Mouse (Mus musculus): Measurements from ENCODE around the gene Trrap. TPM values are rescaled to one million over a fixed set of nuclear protein-coding genes. Genes with fewer than 3 reads are reported as not detected.

Trrap gene
- polyA plus RNA-seq, 1 experiment from 2014 or later: 107 TPM

GRCm38 (mm10) chr5:144877021-144877420, 109.5 kb downstream of the Trrap start:
- H3K9ac ChIP-seq: no peak overlapping the region
- 93% methylated on average over 15 of the region's 15 CpGs for WGBS
- H3K27me3 ChIP-seq: no peaks in the 10 kb centered on the region
- no peak overlapping the region for H3K4me3 ChIP-seq (replicated peaks)
- H3K36me3 ChIP-seq (replicated peaks): peaks cover 42% of the 10 kb centered on the region
- no peak overlapping the region for H3K27ac ChIP-seq
- no peaks in the 10 kb centered on the region for H3K4me1 ChIP-seq
- H3K9me3 ChIP-seq: no peaks in the 10 kb centered on the region
- no peak for ATAC-seq (ENCODE audit: low FRiP score)
- H3K4me2 ChIP-seq: no peak overlapping the region

- no peak overlapping the region for H3K4me3 ChIP-seq (replicated peaks)
- no peak overlapping the region for H3K9ac ChIP-seq
- 93% methylated on average over 14 of the region's 14 CpGs for WGBS
- no peak overlapping the region for H3K27ac ChIP-seq
- no peaks in the 10 kb centered on the region for H3K9me3 ChIP-seq
- ATAC-seq (ENCODE audit: low FRiP score): no peak
- peaks cover 88% of the 10 kb centered on the region for H3K36me3 ChIP-seq (replicated peaks)
- no peaks in the 10 kb centered on the region for H3K4me1 ChIP-seq
- H3K4me2 ChIP-seq: no peak overlapping the region
- no peaks in the 10 kb centered on the region for H3K27me3 ChIP-seq
Measured at GRCm38 (mm10) chr5:144881670-144882399, 114.3 kb downstream of the Trrap start.

- H3K27me3 ChIP-seq: no peaks in the 10 kb centered on the region
- 87% methylated on average over 13 of the region's 13 CpGs for WGBS
Measured at GRCm38 (mm10) chr5:144884629-144885217, 117.2 kb downstream of the Trrap start.

GRCm38 (mm10) chr5:144885968-144886650, 118.6 kb downstream of the Trrap start:
- WGBS: 93% methylated on average over 9 of the region's 9 CpGs
- H3K36me3 ChIP-seq (replicated peaks): peaks cover 91% of the 10 kb centered on the region

More at GRCm38 (mm10) chr5:144884629-144885217, 117.2 kb downstream of the Trrap start:
- no peaks in the 10 kb centered on the region for H3K9me3 ChIP-seq
- no peak overlapping the region for H3K4me3 ChIP-seq (replicated peaks)
- peaks cover 97% of the 10 kb centered on the region for H3K36me3 ChIP-seq (replicated peaks)
- no peak for ATAC-seq (ENCODE audit: low FRiP score)
- no peaks in the 10 kb centered on the region for H3K4me1 ChIP-seq
- no peak overlapping the region for H3K4me2 ChIP-seq
- H3K27ac ChIP-seq: no peak overlapping the region
- no peak overlapping the region for H3K9ac ChIP-seq

GRCm38 (mm10) chr5:144891276-144891675, 123.7 kb downstream of the Trrap start:
- H3K9ac ChIP-seq: no peak overlapping the region
- H3K27ac ChIP-seq: no peak overlapping the region
- H3K4me2 ChIP-seq: no peak overlapping the region
- peaks cover 77% of the 10 kb centered on the region for H3K36me3 ChIP-seq (replicated peaks)
- ATAC-seq (ENCODE audit: low FRiP score): no peak
- H3K4me1 ChIP-seq: no peaks in the 10 kb centered on the region
- no peak overlapping the region for H3K4me3 ChIP-seq (replicated peaks)
- no peaks in the 10 kb centered on the region for H3K27me3 ChIP-seq
- 89% methylated on average over 11 of the region's 11 CpGs for WGBS
- no peaks in the 10 kb centered on the region for H3K9me3 ChIP-seq

More at GRCm38 (mm10) chr5:144885968-144886650, 118.6 kb downstream of the Trrap start:
- Histone ChIP-seq H3K9me3 (no peaks in the 10 kb centered on the region), H3K4me2 (no peak overlapping the region), H3K27ac (no peak overlapping the region), H3K27me3 (no peaks in the 10 kb centered on the region), H3K4me1 (no peaks in the 10 kb centered on the region), H3K9ac (no peak overlapping the region), H3K4me3 (replicated peaks) (no peak overlapping the region)
- ATAC-seq (ENCODE audit: low FRiP score): no peak

- Histone ChIP-seq H3K4me2 (no peak overlapping the region), H3K4me1 (peaks cover 18% of the 10 kb centered on the region), H3K27ac (peak overlapping the region; percentile 33), H3K27me3 (no peaks in the 10 kb centered on the region), H3K9me3 (no peaks in the 10 kb centered on the region), H3K9ac (no peak overlapping the region), H3K36me3 (replicated peaks) (peaks cover 39% of the 10 kb centered on the region), H3K4me3 (replicated peaks) (no peak overlapping the region)
- 6% methylated on average over 7 of the region's 7 CpGs for WGBS
- ATAC-seq (ENCODE audit: low FRiP score): peak; percentile 75
Measured at GRCm38 (mm10) chr5:144897881-144898280, 130.3 kb downstream of the Trrap start.

GRCm38 (mm10) chr5:144898448-144899052, 131.0 kb downstream of the Trrap start:
- Histone ChIP-seq H3K4me3 (replicated peaks) (no peak overlapping the region), H3K27ac (peak overlapping the region; percentile 31; the same call in 1 of the 2 replicates), H3K9me3 (no peaks in the 10 kb centered on the region), H3K9ac (no peak overlapping the region), H3K36me3 (replicated peaks) (peaks cover 34% of the 10 kb centered on the region), H3K27me3 (no peaks in the 10 kb centered on the region), H3K4me1 (peaks cover 18% of the 10 kb centered on the region), H3K4me2 (no peak overlapping the region)
- no peak for ATAC-seq (ENCODE audit: low FRiP score)
- 45% methylated on average over 7 of the region's 7 CpGs for WGBS

GRCm38 (mm10) chr5:144901035-144901434, 133.5 kb downstream of the Trrap start:
- Histone ChIP-seq H3K27me3 (no peaks in the 10 kb centered on the region), H3K9me3 (no peaks in the 10 kb centered on the region), H3K4me3 (replicated peaks) (no peak overlapping the region), H3K4me2 (no peak overlapping the region), H3K36me3 (replicated peaks) (peaks cover 19% of the 10 kb centered on the region), H3K27ac (no peak overlapping the region), H3K4me1 (peaks cover 18% of the 10 kb centered on the region), H3K9ac (no peak overlapping the region)
- WGBS: 80% methylated on average over 7 of the region's 7 CpGs
- ATAC-seq (ENCODE audit: low FRiP score): no peak

GRCm38 (mm10) chr5:144901791-144902190, 134.3 kb downstream of the Trrap start:
- Histone ChIP-seq H3K36me3 (replicated peaks) (peaks cover 12% of the 10 kb centered on the region), H3K27ac (no peak overlapping the region), H3K9ac (no peak overlapping the region), H3K4me1 (peaks cover 18% of the 10 kb centered on the region), H3K9me3 (no peaks in the 10 kb centered on the region), H3K27me3 (no peaks in the 10 kb centered on the region), H3K4me2 (no peak overlapping the region), H3K4me3 (replicated peaks) (no peak overlapping the region)
- WGBS: 76% methylated on average over 10 of the region's 10 CpGs
- no peak for ATAC-seq (ENCODE audit: low FRiP score)

- H3K9me3 ChIP-seq: no peaks in the 10 kb centered on the region
- no peak overlapping the region for H3K4me3 ChIP-seq (replicated peaks)
- no peak overlapping the region for H3K27ac ChIP-seq
- H3K27me3 ChIP-seq: no peaks in the 10 kb centered on the region
- no peak overlapping the region for H3K9ac ChIP-seq
- ATAC-seq (ENCODE audit: low FRiP score): no peak
- 0 out of 2 replicates have a peak, but pooled peaks cover under 1% of the 10 kb centered on the region for H3K4me1 ChIP-seq
- H3K36me3 ChIP-seq (replicated peaks): peaks cover 12% of the 10 kb centered on the region
- 77% methylated on average over 12 of the region's 12 CpGs for WGBS
- no peak overlapping the region for H3K4me2 ChIP-seq
Measured at GRCm38 (mm10) chr5:144904356-144905134, 137.0 kb downstream of the Trrap start.

- WGBS: 58% methylated on average over 2 of the region's 2 CpGs
- Histone ChIP-seq H3K4me1 (peaks cover 14% of the 10 kb centered on the region), H3K9me3 (no peaks in the 10 kb centered on the region), H3K9ac (no peak overlapping the region), H3K27me3 (no peaks in the 10 kb centered on the region), H3K36me3 (replicated peaks) (no peaks in the 10 kb centered on the region), H3K4me3 (replicated peaks) (no peak overlapping the region), H3K27ac (no peak overlapping the region), H3K4me2 (no peak overlapping the region)
- ATAC-seq (ENCODE audit: low FRiP score): no peak
Measured at GRCm38 (mm10) chr5:144907591-144907990, 140.1 kb downstream of the Trrap start.
